Mouse (Mus musculus) forebrain, embryonic 14.5 days (tissue): ENCODE results near the gene Phospho1. TPM values are rescaled to one million over a fixed set of nuclear protein-coding genes. Genes with fewer than 3 reads are reported as not detected.
"Not testable (repeated sequence)": the region's sequence is repeated elsewhere in the genome, so short reads cannot be mapped to it uniquely, and the experiment has no call there.

ENCODE experiments used
- ATAC-seq: fragments of 200-750 bp; cut with Nextera tagmentation; 2 replicates; pipeline ENCODE4 v1.8.0; 2017; ENCODE audit warnings: mild to moderate bottlenecking, moderate library complexity
- DNase-seq: peaks from one replicate; pipeline ENCODE4 v3.0.0-alpha.2; 2015; ENCODE audit warnings: low spot score
- H3K27ac ChIP-seq: fragments of 300-500 bp; sonication (generic); 2 replicates; pipeline ENCODE4 v1.5.1; 2014; ENCODE audit warnings: low read depth, mild to moderate bottlenecking, control low read depth, low read length, moderate library complexity
- H3K27me3 ChIP-seq: fragments of 300-500 bp; sonication (generic); replicated peaks from 2 replicates; pipeline ENCODE4 v1.6.1; 2014; ENCODE audit warnings: low read length, control low read depth, mixed read lengths; ENCODE audit not compliant: control insufficient read depth, insufficient read depth
- H3K36me3 ChIP-seq: fragments of 300-500 bp; sonication (generic); 2 replicates; pipeline ENCODE4 v1.6.1; 2014; ENCODE audit warnings: low read length, control low read depth; ENCODE audit not compliant: control insufficient read depth, insufficient read depth
- H3K4me1 ChIP-seq: fragments of 300-500 bp; sonication (generic); 2 replicates; pipeline ENCODE4 v1.6.1; 2014; ENCODE audit warnings: antibody characterized with exemption, low read length, control low read depth; ENCODE audit not compliant: control insufficient read depth, insufficient read depth
- H3K4me2 ChIP-seq: fragments of 300-500 bp; sonication (generic); 2 replicates; pipeline ENCODE4 v1.6.1; 2014; ENCODE audit warnings: mild to moderate bottlenecking, control low read depth, low read length
- H3K4me3 ChIP-seq: fragments of 300-500 bp; sonication (generic); 2 replicates; pipeline ENCODE4 v1.5.1; 2014; ENCODE audit warnings: low read depth, low read length, control low read depth
- H3K9ac ChIP-seq: fragments of 300-500 bp; sonication (generic); 2 replicates; pipeline ENCODE4 v1.6.1; 2014; ENCODE audit warnings: mild to moderate bottlenecking, low read length, control low read depth, moderate library complexity
- H3K9me3 ChIP-seq: fragments of 300-500 bp; sonication (generic); replicated peaks from 2 replicates; pipeline ENCODE4 v1.6.1; 2016; ENCODE audit warnings: low read length, control low read depth, mixed read lengths; ENCODE audit not compliant: control insufficient read depth
- WGBS: fragments of 180-500 bp; shearing (Covaris S2); extraction: QIAGEN DNeasy Blood & Tissue Kit; methylation state at CpG from one replicate; pipeline ENCODE4 v1.1.7; 2014; 5-methylcytosine and 5-hydroxymethylcytosine counted together
- polyA plus RNA-seq: library from polyadenylated mRNA; unstranded; fragments of >200 nt; fragmentation: Nextera tagmentation; extraction: Ambion mirVana; gene quantifications from 2 replicates; pipeline ENCODE4 v1.2.1, GENCODE M21; 2014

Gene Phospho1
- polyA plus RNA-seq, 1 experiment from 2014 or later, result not detected

- peak; percentile 99 for DNase-seq
- Histone ChIP-seq H3K36me3 (no peaks in the 10 kb centered on the region), H3K4me3 (peak overlapping the region; percentile 70), H3K4me2 (peak overlapping the region; percentile 70), H3K27ac (peak overlapping the region; percentile 85), H3K9ac (peak overlapping the region; percentile 66), H3K9me3 (no peaks in the 10 kb centered on the region), H3K4me1 (peaks cover 12% of the 10 kb centered on the region), H3K27me3 (no peaks in the 10 kb centered on the region)
- WGBS, result under 1% methylated on average over 58 of the region's 58 CpGs
- peak; percentile 99 for ATAC-seq
Measured at GRCm38 (mm10) chr11:95858528-95859467, 34.5 kb downstream of the Phospho1 start.

- ATAC-seq, result peak; percentile 61
- Histone ChIP-seq H3K4me2 (peak overlapping the region; percentile 70), H3K27me3 (no peaks in the 10 kb centered on the region), H3K4me3 (peak overlapping the region; percentile 70), H3K9me3 (no peaks in the 10 kb centered on the region), H3K36me3 (no peaks in the 10 kb centered on the region), H3K4me1 (peaks cover 12% of the 10 kb centered on the region), H3K27ac (peak overlapping the region; percentile 40), H3K9ac (peak overlapping the region; percentile 64)
- DNase-seq, result peak; percentile 82
- under 1% methylated on average over 35 of the region's 35 CpGs for WGBS
Measured at GRCm38 (mm10) chr11:95859468-95859855, 35.2 kb downstream of the Phospho1 start.

- H3K4me3 ChIP-seq, result peak overlapping the region; percentile 70
- no peak for ATAC-seq
- no peak for DNase-seq
- H3K4me2 ChIP-seq, result peak overlapping the region; percentile 70
- no peaks in the 10 kb centered on the region for H3K9me3 ChIP-seq
- H3K36me3 ChIP-seq, result no peaks in the 10 kb centered on the region
- peaks cover 12% of the 10 kb centered on the region for H3K4me1 ChIP-seq
- WGBS, result 38% methylated on average over 3 of the region's 3 CpGs
- no peaks in the 10 kb centered on the region for H3K27me3 ChIP-seq
- H3K27ac ChIP-seq, result no peak overlapping the region
- H3K9ac ChIP-seq, result peak overlapping the region; percentile 64
Measured at GRCm38 (mm10) chr11:95860071-95860490, 35.8 kb downstream of the Phospho1 start.

GRCm38 (mm10) chr11:95861397-95861796, 37.1 kb downstream of the Phospho1 start:
- H3K9me3 ChIP-seq, result no peaks in the 10 kb centered on the region
- ATAC-seq, result no peak
- H3K9ac ChIP-seq, result no peak overlapping the region
- H3K27me3 ChIP-seq, result no peaks in the 10 kb centered on the region
- no peak overlapping the region for H3K27ac ChIP-seq
- H3K4me3 ChIP-seq, result no peak overlapping the region
- DNase-seq, result no peak
- H3K4me2 ChIP-seq, result no peak overlapping the region
- WGBS, result 94% methylated on average over 8 of the region's 8 CpGs
- no peaks in the 10 kb centered on the region for H3K36me3 ChIP-seq
- H3K4me1 ChIP-seq, result peaks cover 12% of the 10 kb centered on the region

- Histone ChIP-seq H3K27ac (no peak overlapping the region), H3K27me3 (no peaks in the 10 kb centered on the region), H3K9ac (no peak overlapping the region), H3K36me3 (no peaks in the 10 kb centered on the region), H3K4me1 (no peaks in the 10 kb centered on the region), H3K9me3 (no peaks in the 10 kb centered on the region), H3K4me2 (no peak overlapping the region), H3K4me3 (no peak overlapping the region)
- 87% methylated on average over 4 of the region's 4 CpGs for WGBS
- DNase-seq (no peak), ATAC-seq (no peak)
Measured at GRCm38 (mm10) chr11:95869442-95869841, 45.1 kb downstream of the Phospho1 start.

GRCm38 (mm10) chr11:95869918-95870470, 45.7 kb downstream of the Phospho1 start:
- 73% methylated on average over 6 of the region's 6 CpGs for WGBS
- Histone ChIP-seq H3K4me2 (no peak overlapping the region), H3K27ac (no peak overlapping the region), H3K4me3 (no peak overlapping the region), H3K9ac (no peak overlapping the region), H3K27me3 (no peaks in the 10 kb centered on the region), H3K36me3 (no peaks in the 10 kb centered on the region), H3K4me1 (no peaks in the 10 kb centered on the region), H3K9me3 (no peaks in the 10 kb centered on the region)
- DNase-seq (no peak), ATAC-seq (no peak)

GRCm38 (mm10) chr11:95875804-95876203, 51.5 kb downstream of the Phospho1 start:
- Histone ChIP-seq H3K27ac (no peak overlapping the region), H3K9me3 (no peaks in the 10 kb centered on the region), H3K27me3 (no peaks in the 10 kb centered on the region), H3K4me3 (no peak overlapping the region), H3K4me2 (no peak overlapping the region), H3K36me3 (no peaks in the 10 kb centered on the region), H3K9ac (no peak overlapping the region), H3K4me1 (no peaks in the 10 kb centered on the region)
- 21% methylated on average over 9 of the region's 9 CpGs for WGBS
- ATAC-seq, result no peak
- DNase-seq, result no peak

GRCm38 (mm10) chr11:95876296-95876695, 52.0 kb downstream of the Phospho1 start:
- H3K27ac ChIP-seq, result no peak overlapping the region
- no peak overlapping the region for H3K4me2 ChIP-seq
- WGBS, result 14% methylated on average over 7 of the region's 7 CpGs

GRCm38 (mm10) chr11:95879861-95880260, 55.6 kb downstream of the Phospho1 start:
- H3K4me1 ChIP-seq, DNase-seq, ATAC-seq, H3K9ac ChIP-seq, H3K27me3 ChIP-seq, H3K27ac ChIP-seq, H3K9me3 ChIP-seq, H3K36me3 ChIP-seq, H3K4me3 ChIP-seq, H3K4me2 ChIP-seq: not testable (repeated sequence)
- WGBS, result 85% methylated on average over 2 of the region's 2 CpGs

More at GRCm38 (mm10) chr11:95876296-95876695, 52.0 kb downstream of the Phospho1 start:
- no peaks in the 10 kb centered on the region for H3K4me1 ChIP-seq
- H3K36me3 ChIP-seq, result no peaks in the 10 kb centered on the region
- ATAC-seq (no peak), DNase-seq (peak; percentile 79)
- no peak overlapping the region for H3K4me3 ChIP-seq
- no peaks in the 10 kb centered on the region for H3K27me3 ChIP-seq
- H3K9ac ChIP-seq, result no peak overlapping the region
- H3K9me3 ChIP-seq, result no peaks in the 10 kb centered on the region
